Mouse (Mus musculus) kidney, postnatal 0 days (tissue): ENCODE data around the gene Kalrn. TPM values are rescaled to one million over a fixed set of nuclear protein-coding genes. Genes with fewer than 3 reads are reported as not detected.

Experiments used
- ATAC-seq: fragments of 200-750 bp; cut with Nextera tagmentation; replicated peaks from 2 replicates; pipeline ENCODE4 v1.8.0; 2017; ENCODE audit warnings: low read depth, moderate number of reproducible peaks, moderate TSS enrichment, moderate library complexity; ENCODE audit not compliant: low FRiP score
- DNase-seq: peaks from one replicate; pipeline ENCODE4 v3.0.0-alpha.2; 2016; ENCODE audit warnings: low spot score
- H3K27ac ChIP-seq: fragments of 300-500 bp; sonication (generic); 2 replicates; pipeline ENCODE4 v1.5.1; 2014; ENCODE audit warnings: mild to moderate bottlenecking
- H3K27me3 ChIP-seq: fragments of 300-500 bp; sonication (generic); 2 replicates; pipeline ENCODE4 v1.6.1; 2014; ENCODE audit warnings: low read length, mixed read lengths; ENCODE audit not compliant: insufficient read depth
- H3K36me3 ChIP-seq: fragments of 300-500 bp; sonication (generic); 2 replicates; pipeline ENCODE4 v1.6.1; 2014; ENCODE audit warnings: low read length, mixed read lengths; ENCODE audit not compliant: insufficient read depth
- H3K4me1 ChIP-seq: fragments of 300-500 bp; sonication (generic); replicated peaks from 2 replicates; pipeline ENCODE4 v1.6.1; 2014; ENCODE audit warnings: antibody characterized with exemption, low read length, mixed read lengths; ENCODE audit not compliant: insufficient read depth
- H3K4me2 ChIP-seq: fragments of 300-500 bp; sonication (generic); 2 replicates; pipeline ENCODE4 v1.6.1; 2014; ENCODE audit warnings: mild to moderate bottlenecking, low read length, moderate library complexity, mixed read lengths
- H3K4me3 ChIP-seq: fragments of 300-500 bp; sonication (generic); replicated peaks from 2 replicates; pipeline ENCODE4 v1.5.1; 2014; ENCODE audit warnings: low read depth, low read length
- H3K9ac ChIP-seq: fragments of 300-500 bp; sonication (generic); 2 replicates; pipeline ENCODE4 v1.6.1; 2014; ENCODE audit warnings: low read depth, low read length
- H3K9me3 ChIP-seq: fragments of 300-500 bp; sonication (generic); replicated peaks from 2 replicates; pipeline ENCODE4 v1.6.1; 2016; ENCODE audit warnings: low read length, inconsistent platforms, mixed read lengths
- CTCF ChIP-seq: IDR thresholded peaks from 2 replicates; pipeline ENCODE4 v1.5.1; 2016; ENCODE audit warnings: antibody characterized with exemption, low read depth, mild to moderate bottlenecking, moderate library complexity
- WGBS: fragments of 180-500 bp; shearing (Covaris S2); extraction: QIAGEN DNeasy Blood & Tissue Kit; methylation state at CpG from one replicate; pipeline ENCODE4 v1.1.7; 2014; 5-methylcytosine and 5-hydroxymethylcytosine counted together
- polyA plus RNA-seq: library from polyadenylated mRNA; unstranded; fragments of >200 nt; fragmentation: Nextera tagmentation; extraction: Ambion mirVana; gene quantifications from 2 replicates; pipeline ENCODE4 v1.2.1, GENCODE M21; 2015

The Kalrn gene
- 19.5 and 20.0 TPM in 2 replicates for polyA plus RNA-seq

GRCm38 (mm10) chr16:34573151-34573802 lies at the start of gene Kalrn:
TSS of gene Kalrn (minus strand) at chr16:34573532.
- peak within 1 kb of the TSS; percentile 92 for H3K9ac ChIP-seq
- no peaks in the 10 kb centered on the region for H3K36me3 ChIP-seq
- H3K27me3 ChIP-seq = no peaks in the 10 kb centered on the region
- no peaks in the 10 kb centered on the region for H3K9me3 ChIP-seq
- no peaks in the 10 kb centered on the region for H3K4me1 ChIP-seq
- peak; percentile 96 for DNase-seq
- peak; percentile 91 for ATAC-seq
- WGBS = under 1% methylated on average over 46 of the region's 84 CpGs
- H3K4me3 ChIP-seq = peak within 1 kb of the TSS; percentile 78
- peak within 1 kb of the TSS; percentile 77 for H3K27ac ChIP-seq
- peak; percentile 70 for TF ChIP-seq CTCF
- peak within 1 kb of the TSS; percentile 92 for H3K4me2 ChIP-seq

- WGBS = 77% methylated on average over 2 of the region's 2 CpGs
- ATAC-seq = no peak
- H3K36me3 ChIP-seq = no peaks in the 10 kb centered on the region
These were observed 40.7 kb upstream of the Kalrn start for GRCm38 (mm10) chr16:34614021-34614420.

GRCm38 (mm10) chr16:34610137-34610536 lies 36.8 kb upstream of the Kalrn start:
- no peak for TF ChIP-seq CTCF
- H3K4me2 ChIP-seq = no peak overlapping the region
- no peak for DNase-seq
- no peaks in the 10 kb centered on the region for H3K27me3 ChIP-seq
- ATAC-seq = no peak
- H3K9ac ChIP-seq = no peak overlapping the region
- H3K27ac ChIP-seq = no peak overlapping the region
- H3K36me3 ChIP-seq = no peaks in the 10 kb centered on the region
- H3K4me1 ChIP-seq = no peaks in the 10 kb centered on the region
- H3K4me3 ChIP-seq = no peak overlapping the region
- H3K9me3 ChIP-seq = no peaks in the 10 kb centered on the region
- 65% methylated on average over 1 of the region's 1 CpGs for WGBS

More at GRCm38 (mm10) chr16:34614021-34614420, 40.7 kb upstream of the Kalrn start:
- no peak for TF ChIP-seq CTCF
- no peak for DNase-seq
- Histone ChIP-seq H3K4me3 (no peak overlapping the region), H3K27me3 (no peaks in the 10 kb centered on the region), H3K27ac (no peak overlapping the region), H3K9me3 (no peaks in the 10 kb centered on the region), H3K4me2 (no peak overlapping the region), H3K4me1 (no peaks in the 10 kb centered on the region), H3K9ac (no peak overlapping the region)

- Histone ChIP-seq H3K9ac (no peak overlapping the region), H3K4me3 (no peak overlapping the region), H3K9me3 (no peaks in the 10 kb centered on the region), H3K27me3 (no peaks in the 10 kb centered on the region), H3K36me3 (no peaks in the 10 kb centered on the region), H3K4me1 (no peaks in the 10 kb centered on the region), H3K27ac (no peak overlapping the region), H3K4me2 (no peak overlapping the region)
- DNase-seq = peak; percentile 93
- TF ChIP-seq CTCF = peak; percentile 86
- 16% methylated on average over 3 of the region's 3 CpGs for WGBS
- ATAC-seq = 0 out of 2 replicates have a peak, but pooled peaks have one; percentile 57
These were observed 32.3 kb upstream of the Kalrn start for GRCm38 (mm10) chr16:34605679-34606078.

GRCm38 (mm10) chr16:34603854-34604253 lies 30.5 kb upstream of the Kalrn start:
- ATAC-seq (no peak), DNase-seq (no peak)
- H3K9me3 ChIP-seq = no peaks in the 10 kb centered on the region
- no peaks in the 10 kb centered on the region for H3K4me1 ChIP-seq
- H3K36me3 ChIP-seq = no peaks in the 10 kb centered on the region
- no peak overlapping the region for H3K4me3 ChIP-seq
- TF ChIP-seq CTCF = no peak
- 49% methylated on average over 6 of the region's 6 CpGs for WGBS
- no peak overlapping the region for H3K4me2 ChIP-seq
- H3K27me3 ChIP-seq = no peaks in the 10 kb centered on the region
- no peak overlapping the region for H3K27ac ChIP-seq
- no peak overlapping the region for H3K9ac ChIP-seq

GRCm38 (mm10) chr16:34603076-34603475 lies 29.7 kb upstream of the Kalrn start:
- Histone ChIP-seq H3K27ac (no peak overlapping the region), H3K27me3 (no peaks in the 10 kb centered on the region), H3K4me3 (no peak overlapping the region), H3K4me1 (no peaks in the 10 kb centered on the region), H3K9ac (no peak overlapping the region), H3K36me3 (no peaks in the 10 kb centered on the region), H3K4me2 (no peak overlapping the region), H3K9me3 (no peaks in the 10 kb centered on the region)
- WGBS = 62% methylated on average over 4 of the region's 4 CpGs
- DNase-seq (peak; percentile 10), ATAC-seq (no peak)
- TF ChIP-seq CTCF = no peak
